8 mouse cellular contexts compared by ENCODE assay signal in genomic region chr10:9754893-9755541, GRCm38 (mm10).
DNase-seq lines count a peak whose midpoint lies in the region; ATAC-seq and TF ChIP-seq lines count a peak whose summit lies in the region.

No protein-coding gene starts in this region.

- no peak for TF ChIP-seq EP300 in CH12.LX (IDR thresholded peaks at IDR 0.05; ENCODE audit: low read length)

- peak; percentile 40 to 82; a peak in 3 of 4 replicates for TF ChIP-seq CTCF in CH12.LX (conservative IDR thresholded peaks at IDR 0.05 in 1 of 2, IDR thresholded peaks at IDR 0.05 in 1 of 2; ENCODE audit: low read depth in 2 of 2, low read length in 2 of 2)
- peak; percentile 86 for TF ChIP-seq CTCF in kidney, postnatal 0 days (IDR thresholded peaks at IDR 0.05; ENCODE audit: low read depth)

- no peaks in the 10 kb centered on the region for H3K79me2 ChIP-seq in CH12.LX (replicated peaks; ENCODE audit: control insufficient read depth, extremely low read depth, insufficient read depth, poor library complexity, severe bottlenecking)

- ATAC-seq in forebrain, embryonic 16.5 days = peak; percentile 61
- ATAC-seq in kidney, postnatal 0 days (replicated peaks; ENCODE audit: low FRiP score, low read depth) = no peak
- 0 out of 2 replicates have a peak, but pooled peaks have one; percentile 26 for ATAC-seq in limb, embryonic 14.5 days (ENCODE audit: low FRiP score, low read depth)

- no peaks in the 10 kb centered on the region for H3K4me1 ChIP-seq in CH12.LX (ENCODE audit: control insufficient read depth in 1 of 2, insufficient read depth in 2 of 2)
- no peaks in the 10 kb centered on the region for H3K4me1 ChIP-seq in forebrain, embryonic 16.5 days (replicated peaks; ENCODE audit: control insufficient read depth, insufficient read depth, low read length)
- no peaks in the 10 kb centered on the region for H3K4me1 ChIP-seq in kidney, postnatal 0 days (replicated peaks; ENCODE audit: insufficient read depth, low read length)
- no peaks in the 10 kb centered on the region for H3K4me1 ChIP-seq in limb, embryonic 14.5 days (ENCODE audit: control insufficient read depth, insufficient read depth, low read length)

- peak; percentile 85 for TF ChIP-seq RAD21 in CH12.LX (IDR thresholded peaks at IDR 0.05; ENCODE audit: low read depth, low read length)

- in situ Hi-C loops in CH12.LX (cut with MboI; ENCODE audit: low pct_ligation_motif_present, low pct_unique_long_range_greater_than_20kb, low sequenced_read_pairs) = loop anchor here (25.0 kb wide), 1 partner anchor 168 kb away; no protein-coding TSS in a partner anchor

- H3K9ac ChIP-seq in CH12.LX (ENCODE audit: insufficient read depth, low read depth) = no peak overlapping the region
- H3K9ac ChIP-seq in forebrain, embryonic 16.5 days (replicated peaks; ENCODE audit: low read depth, low read length) = no peak overlapping the region
- H3K9ac ChIP-seq in kidney, postnatal 0 days (ENCODE audit: low read depth, low read length) = no peak overlapping the region
- no peak overlapping the region for H3K9ac ChIP-seq in limb, embryonic 14.5 days (ENCODE audit: low read depth, low read length, severe bottlenecking)

- no peak overlapping the region for H3K4me2 ChIP-seq in CH12.LX (ENCODE audit: insufficient read depth, low read depth, poor library complexity, severe bottlenecking)
- no peak overlapping the region for H3K4me2 ChIP-seq in forebrain, embryonic 16.5 days (ENCODE audit: low read length)
- no peak overlapping the region for H3K4me2 ChIP-seq in kidney, postnatal 0 days (ENCODE audit: low read length)
- no peak overlapping the region for H3K4me2 ChIP-seq in limb, embryonic 14.5 days (replicated peaks; ENCODE audit: low read depth, low read length, severe bottlenecking)

- peak; percentile 77 for DNase-seq in 3T3-L1 (ENCODE audit: low read depth, low spot score)
- DNase-seq in CH12.LX (ENCODE audit: extremely low read depth) = peak; percentile 33
- DNase-seq in c-Kit-positive CD71-positive TER-119-negative erythroid progenitor cells, embryonic 14.5 days (ENCODE audit: low read depth) = peak; percentile 15
- peak; percentile 80 for DNase-seq in kidney, postnatal 0 days (ENCODE audit: low spot score)
- DNase-seq in limb, embryonic 14.5 days (ENCODE audit: low spot score) = peak; percentile 56
- peak; percentile 56 for DNase-seq in ovary, postnatal 14 days (ENCODE audit: low spot score)
- DNase-seq in spleen, postnatal 36 days (ENCODE audit: low spot score in 2 of 2) = no peak

- peaks cover under 1 to 10% of the 10 kb centered on the region in 2 experiments for H3K36me3 ChIP-seq in CH12.LX (replicated peaks in 1 of 2; ENCODE audit: control insufficient read depth in 1 of 2, insufficient read depth in 1 of 2, low read length in 1 of 2)
- peaks cover 2% of the 10 kb centered on the region for H3K36me3 ChIP-seq in forebrain, embryonic 16.5 days (ENCODE audit: control insufficient read depth, insufficient read depth)
- no peaks in the 10 kb centered on the region for H3K36me3 ChIP-seq in kidney, postnatal 0 days (ENCODE audit: insufficient read depth, low read length)
- peaks cover 4% of the 10 kb centered on the region for H3K36me3 ChIP-seq in limb, embryonic 14.5 days (ENCODE audit: control insufficient read depth, insufficient read depth, low read length)

- TF ChIP-seq POLR2A in CH12.LX (IDR thresholded peaks at IDR 0.05; ENCODE audit: low read depth, low read length) = no peak
- TF ChIP-seq POLR2A in limb, embryonic 14.5 days (IDR thresholded peaks at IDR 0.05; ENCODE audit: borderline replicate concordance, extremely low read depth, insufficient read depth, insufficient read length) = no peak

- dilution Hi-C loops in CH12.LX (cut with MboI; ENCODE audit: extremely low pct_ligation_motif_present, extremely low pct_unique_long_range_greater_than_20kb, low sequenced_read_pairs) = no loop called here

- no peak overlapping the region for H3K4me3 ChIP-seq in CH12.LX (replicated peaks in 1 of 3; ENCODE audit: low read depth in 2 of 3, low read length in 2 of 3, poor library complexity in 1 of 3)
- no peak overlapping the region for H3K4me3 ChIP-seq in forebrain, embryonic 16.5 days (replicated peaks; ENCODE audit: low read length)
- no peak overlapping the region for H3K4me3 ChIP-seq in kidney, postnatal 0 days (replicated peaks; ENCODE audit: low read depth, low read length)
- no peak overlapping the region for H3K4me3 ChIP-seq in limb, embryonic 14.5 days (replicated peaks; ENCODE audit: low read length)

- no peaks in the 10 kb centered on the region for H3K27me3 ChIP-seq in CH12.LX (replicated peaks)
- H3K27me3 ChIP-seq in forebrain, embryonic 16.5 days (replicated peaks; ENCODE audit: control insufficient read depth, insufficient read depth, low read length) = no peaks in the 10 kb centered on the region
- H3K27me3 ChIP-seq in kidney, postnatal 0 days (ENCODE audit: insufficient read depth, low read length) = no peaks in the 10 kb centered on the region
- no peaks in the 10 kb centered on the region for H3K27me3 ChIP-seq in limb, embryonic 14.5 days (ENCODE audit: control insufficient read depth, insufficient read depth, low read length)

- no peaks in the 10 kb centered on the region for H3K9me3 ChIP-seq in CH12.LX (replicated peaks; ENCODE audit: low read length)
- H3K9me3 ChIP-seq in forebrain, embryonic 16.5 days (ENCODE audit: control insufficient read depth, low read length) = no peaks in the 10 kb centered on the region
- no peaks in the 10 kb centered on the region for H3K9me3 ChIP-seq in kidney, postnatal 0 days (replicated peaks; ENCODE audit: low read length)
- H3K9me3 ChIP-seq in limb, embryonic 14.5 days (ENCODE audit: control insufficient read depth, low read length) = no peaks in the 10 kb centered on the region

- WGBS in forebrain, embryonic 16.5 days = 44% methylated on average over 3 of the region's 3 CpGs
- WGBS in kidney, postnatal 0 days = 49% methylated on average over 3 of the region's 3 CpGs
- 49% methylated on average over 3 of the region's 3 CpGs for WGBS in limb, embryonic 14.5 days

- no peak overlapping the region for H3K27ac ChIP-seq in CH12.LX (ENCODE audit: insufficient read depth, low read depth)
- no peak overlapping the region for H3K27ac ChIP-seq in forebrain, embryonic 16.5 days (ENCODE audit: low read length)
- no peak overlapping the region for H3K27ac ChIP-seq in kidney, postnatal 0 days
- no peak overlapping the region for H3K27ac ChIP-seq in limb, embryonic 14.5 days (replicated peaks; ENCODE audit: low read depth, low read length)

TF ChIP-seq in CH12.LX, 34 proteins besides CTCF, POLR2A, EP300 and RAD21:
- TF ChIP-seq ZNF384 (IDR thresholded peaks at IDR 0.05; ENCODE audit: low read depth, low read length) (peak; percentile 58), NRF1 (IDR thresholded peaks at IDR 0.05; ENCODE audit: low read depth, low read length) (no peak), CHD2 (IDR thresholded peaks at IDR 0.05; ENCODE audit: low read length) (no peak), IRF4 (IDR thresholded peaks at IDR 0.05; ENCODE audit: low read depth, low read length) (no peak), MAFK (IDR thresholded peaks at IDR 0.05; ENCODE audit: insufficient replicate concordance, low read length) (no peak), HCFC1 (IDR thresholded peaks at IDR 0.05; ENCODE audit: low read depth, low read length) (no peak), KAT2A (IDR thresholded peaks at IDR 0.05; ENCODE audit: insufficient replicate concordance, low read length) (no peak), ELF1 (IDR thresholded peaks at IDR 0.05; ENCODE audit: low read depth, low read length) (no peak), ETS1 (conservative IDR thresholded peaks at IDR 0.05; ENCODE audit: low read depth, low read length) (no peak), TBP (conservative IDR thresholded peaks at IDR 0.05; ENCODE audit: low read depth, low read length) (no peak), ZMIZ1 (IDR thresholded peaks at IDR 0.05; ENCODE audit: low read depth, low read length) (no peak), SMC3 (IDR thresholded peaks at IDR 0.05; ENCODE audit: low read depth, low read length) (peak; percentile 60), USF1 (IDR thresholded peaks at IDR 0.05; ENCODE audit: low read depth, low read length) (no peak), MYC (IDR thresholded peaks at IDR 0.05; ENCODE audit: low read depth, low read length) (no peak), RCOR1 (conservative IDR thresholded peaks at IDR 0.05; ENCODE audit: low read depth, low read length) (no peak)

Comparison
In these comparisons a context has a peak if more than half of its experiments do, and no peak if none do; other contexts are left out.
1. DNase-seq: peak in 3T3-L1 (single experiment), CH12.LX (single experiment), c-Kit-positive CD71-positive TER-119-negative erythroid progenitor cells, embryonic 14.5 days (single experiment), kidney, postnatal 0 days (single experiment), limb, embryonic 14.5 days (single experiment) and ovary, postnatal 14 days (single experiment); none in spleen, postnatal 36 days (0 of 2).